Mouse (Mus musculus) brain, embryonic 14.5 days (tissue): Measurements from ENCODE around the gene Abhd8.

ENCODE experiments used
- CTCF ChIP-seq: fragments of 200-500 bp; IDR thresholded peaks from 2 replicates; pipeline ENCODE4 v1.5.1; 2012; ENCODE audit warnings: inconsistent platforms, mild to moderate bottlenecking, moderate library complexity, borderline replicate concordance; ENCODE audit not compliant: insufficient read depth, insufficient read length; ENCODE audit errors: extremely low read depth
- POLR2A ChIP-seq: fragments of 200-500 bp; IDR thresholded peaks from 2 replicates; pipeline ENCODE4 v1.6.1; 2012; ENCODE audit warnings: mild to moderate bottlenecking, inconsistent platforms, borderline replicate concordance; ENCODE audit not compliant: poor library complexity, insufficient read depth, insufficient read length, severe bottlenecking; ENCODE audit errors: extremely low read depth

GRCm38 (mm10) chr8:71470913-71471255 lies 7.4 kb upstream of the Abhd8 start:
- TF ChIP-seq POLR2A: no peak
- TF ChIP-seq CTCF: no peak
